Mouse (Mus musculus) spleen, embryonic (tissue): ENCODE data around the gene Hdac9.

Experiments used
- CTCF ChIA-PET: fragments of 350-600 bp; sonication (Branson Sonifier 250); formaldehyde crosslinking; loops from one replicate; lab custom pipeline; 2022; lab: Charles Lee

The Hdac9 gene

DNA sequence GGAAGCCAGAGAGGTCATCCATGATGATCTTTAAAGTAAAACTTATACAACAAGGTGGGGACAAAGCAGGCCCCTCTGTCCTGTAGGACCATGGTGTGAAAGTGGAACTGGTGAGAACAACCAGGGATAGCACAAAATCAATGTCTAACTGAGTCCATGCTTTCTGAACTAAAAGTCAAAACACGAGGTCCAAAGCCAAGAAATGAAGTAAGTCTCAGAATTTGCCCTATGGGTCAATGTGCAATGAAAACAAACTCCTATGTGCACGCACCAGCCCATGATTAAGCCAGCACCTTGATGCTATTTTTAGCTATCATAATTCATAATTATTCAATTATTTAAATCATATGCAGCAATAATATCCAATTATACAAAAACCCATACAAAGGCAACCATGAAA lies 196.0 kb downstream of the Hdac9 start:
- CTCF ChIA-PET: no interaction called here

DNA sequence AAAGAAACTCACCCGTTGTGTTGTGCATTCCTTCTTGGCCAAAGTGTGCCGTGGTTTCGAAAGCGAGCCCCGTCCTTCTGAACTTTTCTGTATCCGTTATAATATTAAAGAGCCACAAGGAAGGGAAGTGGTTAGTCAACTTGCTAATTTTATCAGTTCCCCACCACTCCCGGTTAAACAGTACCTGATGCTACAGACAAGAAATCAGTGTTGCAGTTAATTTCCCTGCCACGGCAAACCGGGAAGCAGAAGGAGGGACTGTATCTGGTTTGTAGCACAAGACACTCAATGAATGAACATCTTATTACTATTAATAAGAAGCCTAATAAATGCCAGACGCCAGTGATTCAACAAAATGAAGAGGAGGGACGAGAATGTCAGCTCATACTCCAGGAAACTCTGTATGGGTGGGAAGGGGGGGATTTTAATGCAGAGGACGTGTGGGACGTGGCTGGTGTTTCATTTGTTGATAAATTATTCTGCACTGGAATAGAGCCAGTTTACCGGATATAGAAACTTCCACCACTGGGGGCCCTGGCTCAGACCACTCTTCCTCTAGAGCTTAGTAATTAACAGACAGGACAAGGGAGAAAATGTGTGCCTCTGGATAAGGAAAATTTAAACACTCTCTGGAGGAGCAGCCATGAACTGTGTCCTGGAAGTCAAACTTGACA lies 202.5 kb downstream of the Hdac9 start:
- CTCF ChIA-PET: no interaction called here

DNA sequence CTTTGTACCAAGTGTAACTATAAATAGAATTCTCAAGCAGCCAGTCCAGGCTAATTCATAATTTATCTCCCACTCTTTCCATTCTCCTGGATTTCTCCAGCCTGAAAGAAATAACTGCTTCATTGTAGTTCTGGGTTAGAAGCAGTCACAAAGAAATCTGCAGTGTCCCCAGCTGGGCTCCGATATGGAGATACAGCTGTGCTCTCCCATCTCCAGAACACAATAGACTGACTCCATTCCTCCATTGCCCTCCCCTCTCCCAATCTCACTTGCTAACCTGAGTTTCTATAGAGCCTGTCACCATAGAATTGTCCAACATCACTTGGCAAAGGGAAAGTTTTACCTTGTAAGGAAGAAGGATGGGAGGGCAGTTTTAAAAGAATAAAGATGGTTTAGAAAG lies 218.9 kb downstream of the Hdac9 start:
- CTCF ChIA-PET: no interaction called here

DNA sequence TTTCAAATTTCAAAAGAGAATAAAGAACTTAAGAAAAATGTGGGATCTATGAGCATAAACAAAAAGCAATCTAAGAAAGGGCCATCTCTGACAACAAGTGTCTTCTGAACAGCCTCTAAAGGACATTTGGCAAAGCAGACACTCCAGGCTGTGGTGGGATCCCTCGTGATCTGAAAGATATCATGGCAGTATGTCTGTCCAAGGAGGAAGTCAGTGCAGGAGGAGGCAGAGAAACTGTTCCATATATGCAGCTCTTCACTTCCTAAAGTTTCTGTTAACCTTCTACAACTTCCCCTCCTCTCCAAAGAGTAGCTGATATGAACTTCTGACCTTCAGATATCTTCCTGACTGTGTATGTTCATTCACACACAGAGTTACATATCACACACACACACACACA lies 220.2 kb downstream of the Hdac9 start:
- CTCF ChIA-PET: interaction anchor here (0.7 kb wide), 1 partner anchor 340 kb away, joined by 4 read pairs; no protein-coding TSS in a partner anchor

DNA sequence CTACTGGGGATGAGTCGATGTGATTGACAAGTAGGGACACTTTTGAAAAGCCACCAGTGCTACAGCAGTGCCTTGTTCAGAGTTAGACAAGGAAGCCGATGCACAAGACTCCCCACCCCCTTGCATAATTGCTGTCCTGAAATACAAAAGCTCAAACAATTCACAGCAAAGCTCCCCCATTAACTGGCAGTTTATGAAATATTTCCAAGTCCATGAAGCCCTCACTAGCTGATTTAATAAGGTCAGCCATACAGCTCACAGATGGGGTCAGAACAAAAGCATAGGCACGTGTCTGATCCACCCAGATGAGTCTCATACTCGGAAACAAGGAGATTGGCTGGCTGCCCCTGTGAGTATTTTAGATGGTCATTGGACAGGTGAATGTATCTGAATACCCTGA lies 228.0 kb downstream of the Hdac9 start:
- CTCF ChIA-PET: interaction anchor here (0.6 to 0.7 kb wide), 2 partner anchors 17 to 324 kb away, joined by 3 read pairs; no protein-coding TSS in a partner anchor

DNA sequence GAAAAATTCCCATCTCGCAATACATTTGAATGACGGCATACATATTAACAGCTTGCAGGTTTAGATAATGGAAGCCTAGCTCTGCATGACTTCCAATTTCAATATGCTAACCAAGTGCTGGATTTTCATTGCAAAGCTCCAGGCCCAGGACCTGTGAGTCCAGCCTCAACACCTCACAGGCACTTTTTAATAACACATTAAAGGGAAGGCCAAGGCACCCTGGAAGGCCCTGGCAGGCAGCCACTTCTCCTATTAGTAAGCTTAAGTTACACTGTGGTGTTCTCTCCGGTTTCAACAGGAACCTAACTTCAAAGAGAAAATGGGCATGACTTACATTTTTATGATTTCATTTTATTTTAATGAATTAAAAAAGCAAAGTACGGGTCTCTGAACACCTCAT lies 233.5 kb downstream of the Hdac9 start:
- CTCF ChIA-PET: no interaction called here

DNA sequence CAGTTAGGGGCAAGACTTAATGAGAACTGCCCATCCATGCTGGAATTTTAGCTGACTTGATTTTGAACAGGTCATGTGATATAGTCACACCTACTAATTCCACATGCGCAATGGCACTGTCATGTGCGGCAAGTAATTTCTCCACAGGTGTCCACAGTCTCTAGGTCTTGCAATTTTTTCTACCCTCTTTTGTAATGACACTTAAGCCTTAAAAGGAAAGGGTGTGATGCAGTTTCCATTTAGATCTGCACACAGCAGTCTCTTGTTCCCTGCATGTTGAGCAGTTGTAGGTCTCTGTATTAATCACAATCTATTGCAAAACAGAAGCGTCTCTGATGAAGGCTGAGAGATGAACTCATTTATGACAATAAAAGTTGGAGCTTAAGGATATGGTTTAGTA lies 234.2 kb downstream of the Hdac9 start:
- CTCF ChIA-PET: interaction anchor here (1.0 kb wide), 1 partner anchor 10 kb away, joined by 3 read pairs; no protein-coding TSS in a partner anchor

DNA sequence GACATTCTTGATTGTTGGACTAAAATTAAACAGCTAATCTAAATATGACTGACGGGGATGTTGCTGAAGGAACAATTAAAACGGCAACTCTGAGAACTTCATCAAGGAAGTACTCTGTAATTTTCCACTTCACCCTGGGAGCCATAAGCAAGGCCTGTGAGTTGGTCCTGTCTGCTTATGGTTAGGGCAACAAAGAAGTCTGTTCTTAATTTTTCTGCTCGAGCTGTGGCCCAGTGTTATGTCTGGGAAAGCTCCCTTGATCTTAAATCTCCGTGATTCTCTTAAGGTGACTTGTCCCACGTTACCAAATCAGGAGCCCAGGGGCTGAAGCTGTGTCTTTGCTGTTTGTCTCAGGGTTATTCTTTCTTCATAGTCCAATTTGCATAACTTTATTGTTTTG lies 236.3 kb downstream of the Hdac9 start:
- CTCF ChIA-PET: no interaction called here

DNA sequence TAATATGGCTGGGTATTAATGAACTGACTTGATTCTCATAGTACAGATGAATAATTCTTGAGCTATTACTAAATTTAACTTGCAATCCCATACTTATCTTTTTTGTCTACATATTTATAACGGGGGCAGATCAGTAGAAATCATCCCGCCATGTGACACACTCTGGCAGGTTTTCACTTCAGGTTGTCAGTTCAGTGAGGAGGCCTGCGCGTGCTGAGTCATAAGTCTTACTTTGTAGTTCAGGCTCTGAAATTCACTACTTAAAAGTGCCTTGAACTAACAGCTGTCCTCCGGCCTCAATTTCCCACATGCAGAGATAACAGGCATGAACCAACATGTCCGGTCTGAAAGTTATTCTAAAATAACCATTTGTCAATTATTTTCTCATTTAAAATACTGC lies 239.8 kb downstream of the Hdac9 start:
- CTCF ChIA-PET: no interaction called here

DNA sequence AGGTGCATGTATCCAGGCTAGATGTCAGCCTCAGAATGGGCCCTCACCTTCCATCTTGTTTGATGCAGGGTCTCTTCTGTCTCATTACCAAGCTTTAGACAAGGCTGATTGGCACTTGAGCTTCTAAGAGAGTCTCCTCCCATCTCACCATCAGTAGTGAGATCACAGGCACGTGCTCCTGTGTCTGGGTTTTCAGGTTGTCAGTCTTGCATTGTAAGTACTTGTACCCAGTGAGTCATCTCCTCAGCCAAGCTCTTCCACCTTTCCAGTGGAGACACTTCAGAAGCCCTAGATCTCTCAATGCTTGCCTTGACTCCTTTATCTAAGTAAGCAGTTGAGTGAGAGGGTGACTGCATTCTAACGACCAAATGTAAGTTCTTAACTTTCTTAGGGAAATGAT lies 242.7 kb downstream of the Hdac9 start:
- CTCF ChIA-PET: no interaction called here

DNA sequence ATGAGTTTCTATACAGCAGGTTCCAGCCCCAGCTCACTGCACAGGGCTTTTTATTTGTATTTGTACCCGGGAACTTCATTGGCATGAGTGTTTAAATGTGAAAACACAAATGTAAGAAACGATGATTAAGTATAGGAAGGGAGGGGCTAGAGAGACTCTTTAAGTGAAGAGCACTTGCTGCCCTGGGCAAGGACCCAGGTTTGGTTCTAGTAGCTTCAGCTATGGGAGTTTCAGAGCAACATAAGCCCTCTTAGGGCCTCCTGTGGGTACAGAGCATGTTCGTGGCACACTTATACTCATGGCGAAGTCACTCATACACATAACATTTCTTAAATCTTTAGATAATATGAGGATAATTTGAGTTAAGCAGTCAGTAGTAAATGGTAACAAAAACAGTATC lies 243.4 kb downstream of the Hdac9 start:
- CTCF ChIA-PET: interaction anchor here (0.6 kb wide), 1 partner anchor 113 kb away, joined by 9 read pairs; no protein-coding TSS in a partner anchor

DNA sequence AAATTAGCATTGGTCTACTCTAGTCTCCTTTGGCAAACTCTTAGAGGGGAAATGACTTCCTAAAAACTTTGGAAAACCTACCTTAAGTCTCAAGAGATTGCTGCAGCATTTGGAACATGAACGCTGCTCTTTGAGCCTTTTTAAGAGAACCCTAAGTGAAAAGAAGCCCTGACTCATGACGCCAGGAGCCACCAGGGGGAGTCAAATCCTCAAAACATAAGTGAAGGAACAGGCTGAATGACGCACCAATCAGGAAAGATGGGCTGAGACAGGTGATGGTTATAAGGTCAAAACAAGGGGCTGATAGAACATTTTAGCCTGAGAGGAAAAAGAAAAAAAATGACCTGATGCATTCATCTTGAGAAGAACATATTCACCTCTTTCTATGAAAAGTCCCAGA lies 252.1 kb downstream of the Hdac9 start:
- CTCF ChIA-PET: no interaction called here

DNA sequence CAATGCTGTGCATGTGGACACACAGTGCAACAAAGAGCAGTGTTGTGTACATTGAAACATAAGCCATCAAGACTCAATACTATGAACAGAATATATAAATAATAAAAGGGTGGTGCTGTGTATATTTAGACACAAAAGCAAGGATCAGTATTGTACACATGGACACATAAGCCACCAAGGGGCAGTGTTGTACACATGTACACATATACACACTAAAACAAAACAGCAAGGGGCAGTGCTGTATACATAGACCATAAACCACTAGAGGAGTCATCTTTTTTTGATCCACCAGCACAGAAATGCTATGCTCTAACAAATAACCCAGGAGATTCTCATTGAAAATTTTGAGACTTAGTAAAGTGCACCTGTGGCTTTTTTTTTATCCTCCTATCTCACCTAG lies 255.5 kb downstream of the Hdac9 start:
- CTCF ChIA-PET: interaction anchor here (0.7 kb wide), 1 partner anchor 343 kb away, joined by 3 read pairs; no protein-coding TSS in a partner anchor

DNA sequence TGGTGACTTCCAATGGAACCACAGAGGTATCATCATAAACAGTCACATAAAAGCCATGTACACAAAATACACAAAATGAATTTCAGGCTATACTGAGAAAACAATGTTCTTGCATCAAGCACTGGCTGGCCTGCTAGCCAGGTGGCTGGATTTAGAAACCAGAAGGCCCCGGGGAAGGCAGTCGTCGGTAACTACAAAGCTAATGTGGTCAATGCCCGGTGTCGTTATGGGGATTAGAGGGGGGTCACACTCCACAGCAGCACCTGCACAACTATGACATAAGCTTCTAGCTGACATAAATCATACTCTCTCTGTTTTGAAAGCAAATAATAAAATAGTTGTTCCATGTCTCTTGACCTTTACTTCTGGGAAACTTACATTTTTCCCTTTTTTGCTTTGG lies 256.9 kb downstream of the Hdac9 start:
- CTCF ChIA-PET: no interaction called here

DNA sequence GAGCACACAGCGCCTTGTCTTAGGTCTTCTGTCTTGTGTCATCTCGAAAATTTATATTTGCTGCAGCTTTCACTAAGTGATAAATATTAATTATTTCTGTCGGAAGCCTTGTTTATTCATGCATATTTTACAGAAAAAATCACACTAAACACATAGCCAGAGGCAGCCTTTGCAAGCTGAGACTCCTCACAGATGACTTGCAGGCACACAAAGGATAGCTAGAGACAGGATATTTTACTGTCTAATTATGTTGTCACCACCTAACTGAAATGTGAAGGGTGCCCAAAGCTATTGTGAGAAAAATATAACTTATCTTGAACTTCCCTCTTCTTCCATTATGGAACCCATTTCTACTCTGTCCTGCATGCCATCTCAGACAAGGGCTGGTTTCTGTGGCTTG lies 258.3 kb downstream of the Hdac9 start:
- CTCF ChIA-PET: no interaction called here

DNA sequence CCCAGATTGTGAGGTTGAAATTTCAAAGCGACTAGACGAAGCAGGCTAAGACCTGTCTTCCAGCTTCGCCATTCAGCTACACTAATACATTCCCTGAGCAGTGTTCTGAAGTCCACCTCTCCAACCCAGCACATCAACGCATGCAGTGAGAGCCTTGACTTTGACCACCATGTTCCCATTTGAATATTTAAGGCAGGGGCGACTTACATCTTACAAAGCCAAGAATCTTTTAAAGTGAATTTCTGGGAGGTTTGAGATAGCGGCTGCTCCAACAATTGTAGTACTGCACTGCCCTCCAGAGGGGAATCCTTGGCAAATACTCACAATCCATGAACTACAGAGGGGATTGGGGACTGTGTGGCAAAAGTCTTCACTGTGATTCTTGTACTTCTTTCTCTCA lies 258.8 kb downstream of the Hdac9 start:
- CTCF ChIA-PET: no interaction called here

DNA sequence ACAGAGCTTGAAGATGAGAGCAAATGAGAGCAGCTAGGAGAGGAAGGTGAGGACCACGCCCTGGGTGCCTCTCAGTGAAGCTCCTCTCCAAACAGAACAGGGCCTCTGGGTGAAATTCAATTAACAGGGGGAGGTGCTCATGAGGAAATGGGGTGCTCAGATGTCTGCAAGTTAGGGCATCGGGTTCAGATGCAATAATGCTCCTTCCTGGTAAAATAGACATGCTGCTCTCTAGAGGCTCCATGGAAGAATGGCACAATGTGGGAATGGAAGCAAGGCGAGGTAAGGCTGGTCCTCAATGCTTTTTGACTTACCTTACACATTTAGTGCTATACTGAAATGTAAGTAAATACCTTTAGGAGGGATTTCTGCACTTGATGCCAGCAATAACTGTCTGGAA lies 263.3 kb downstream of the Hdac9 start:
- CTCF ChIA-PET: no interaction called here

DNA sequence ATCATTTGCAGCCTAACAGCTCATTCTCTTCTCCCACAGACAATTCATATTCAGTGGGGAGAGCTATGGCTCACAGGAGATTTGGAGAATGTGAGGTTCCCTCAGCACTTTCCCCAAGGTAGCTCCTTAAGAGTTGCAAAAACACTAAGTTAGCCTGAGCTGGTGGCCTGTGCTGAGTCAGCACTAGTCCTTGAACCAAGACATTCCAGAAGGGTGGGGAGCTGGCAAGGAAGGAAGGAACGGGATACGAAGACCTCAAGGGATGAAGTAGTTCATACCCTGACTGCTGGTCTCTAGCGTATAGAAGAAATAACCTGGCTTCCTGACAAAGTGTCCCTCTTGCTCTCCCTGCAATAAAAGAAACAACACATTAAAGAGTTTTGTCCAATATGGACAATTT lies 268.1 kb downstream of the Hdac9 start:
- CTCF ChIA-PET: no interaction called here

DNA sequence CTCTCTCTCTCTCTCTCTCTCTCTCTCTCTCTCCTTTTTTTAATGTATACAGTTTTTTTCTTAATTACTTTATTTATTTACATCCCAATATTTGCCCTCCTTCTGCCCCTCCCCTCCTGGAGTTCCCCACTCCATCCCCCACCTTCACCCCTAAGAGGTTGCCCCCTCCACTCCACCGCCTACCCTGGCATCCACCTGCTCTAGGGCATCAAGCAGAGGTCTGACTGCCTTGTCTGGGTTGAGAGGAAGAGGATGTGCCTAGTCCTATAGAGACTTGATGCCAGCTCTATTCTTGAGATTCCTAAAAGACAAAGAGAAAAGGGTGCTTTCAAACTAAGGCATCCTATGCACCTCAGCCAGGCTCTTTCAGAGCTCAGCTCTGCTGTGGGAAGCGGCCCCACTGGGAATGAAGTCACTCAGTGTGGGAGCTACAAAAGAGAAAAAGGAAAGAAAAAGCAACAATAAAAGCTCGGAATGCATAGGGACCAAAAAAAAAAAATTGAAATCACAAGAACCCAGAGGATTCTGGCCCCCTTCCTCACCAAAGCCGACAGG lies 275.1 kb downstream of the Hdac9 start:
- CTCF ChIA-PET: no interaction called here

DNA sequence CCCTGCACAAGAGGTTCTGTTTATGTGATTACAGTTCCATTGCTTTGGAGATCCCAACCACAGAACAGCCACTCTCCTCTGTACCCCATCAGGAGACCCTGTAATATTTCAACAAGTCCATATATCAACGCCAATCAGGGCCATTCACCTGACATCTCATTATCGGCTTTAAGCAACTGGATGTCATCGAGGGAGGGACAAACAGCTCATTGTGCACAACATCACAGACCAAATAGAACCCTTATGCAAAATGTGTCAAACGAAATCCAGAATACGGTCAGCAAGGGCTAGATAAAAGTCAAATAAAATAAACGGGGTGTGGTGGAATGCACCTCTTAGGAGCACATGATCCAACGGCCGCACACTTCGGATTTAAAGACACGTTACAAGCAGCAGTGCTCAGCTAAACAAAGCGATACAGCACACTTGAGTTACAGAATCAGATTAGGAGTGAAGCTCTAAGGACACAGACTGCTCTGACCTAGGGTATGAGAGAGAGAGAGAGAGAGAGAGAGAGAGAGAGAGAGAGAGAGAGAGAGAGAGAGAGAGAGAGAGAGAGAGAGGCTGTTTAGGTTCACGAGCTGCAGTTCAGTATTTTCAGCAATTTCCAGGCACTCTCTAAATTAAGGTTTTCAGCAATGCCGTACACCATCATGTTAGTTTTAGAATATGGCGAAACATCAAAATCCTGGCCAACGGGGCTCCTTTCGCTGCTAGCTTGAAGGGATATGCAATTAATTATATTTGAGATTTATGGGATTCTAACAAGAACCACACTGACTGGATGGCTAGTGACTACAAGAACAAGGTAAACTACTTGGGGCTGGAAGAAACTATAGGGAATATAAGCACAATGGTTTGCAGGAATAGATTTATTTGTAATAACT lies 279.4 kb downstream of the Hdac9 start:
- CTCF ChIA-PET: no interaction called here

DNA sequence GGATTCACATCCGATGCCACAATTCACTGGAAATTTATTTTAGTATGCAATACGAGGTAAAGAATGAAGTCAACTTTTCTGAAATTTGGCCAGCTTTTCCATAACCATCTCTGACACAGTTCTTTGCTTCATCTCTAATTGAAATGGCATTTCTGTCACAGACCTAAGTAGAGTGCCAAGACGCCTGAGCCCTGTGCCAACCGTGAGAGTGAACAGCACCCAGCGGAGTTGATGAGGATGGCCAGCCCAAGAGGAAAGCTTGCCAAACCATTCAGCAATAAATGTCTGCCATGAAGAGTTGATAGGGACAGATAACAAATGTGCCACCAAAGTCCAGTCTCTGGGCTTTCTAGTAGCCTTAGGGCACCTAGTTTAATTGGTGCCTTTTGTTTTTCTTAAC lies 297.8 kb downstream of the Hdac9 start:
- CTCF ChIA-PET: no interaction called here

DNA sequence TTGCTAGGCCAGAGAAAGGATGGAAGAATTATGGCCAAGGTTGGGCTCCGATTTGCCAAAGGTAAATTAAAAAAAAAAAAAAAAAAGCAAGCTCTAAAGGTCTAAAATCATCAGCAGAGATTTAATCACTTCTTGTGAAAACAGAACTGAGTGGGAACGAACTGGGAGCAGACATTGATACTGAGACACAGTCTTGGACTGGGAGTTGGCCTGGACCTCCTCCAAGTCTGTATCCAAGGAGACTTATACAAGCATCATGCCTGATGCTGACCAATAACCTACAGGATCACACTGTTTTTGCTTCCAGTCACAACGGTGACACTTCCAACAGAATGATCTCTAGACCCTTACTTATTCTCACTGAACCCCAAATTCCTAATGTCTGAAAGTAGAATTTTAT lies 298.6 kb downstream of the Hdac9 start:
- CTCF ChIA-PET: interaction anchor here (0.6 kb wide), 1 partner anchor 310 kb away, joined by 4 read pairs; no protein-coding TSS in a partner anchor
